Mouse (Mus musculus) bone marrow macrophage, adult 2 months (primary cell): ENCODE results near the gene Slx4. TPM values are rescaled to one million over a fixed set of nuclear protein-coding genes. Genes with fewer than 3 reads are reported as not detected.

Experiments used
- H3K27ac ChIP-seq: 2 replicates; pipeline ENCODE4 v1.5.1; 2012; ENCODE audit warnings: low read depth, low read length; ENCODE audit not compliant: insufficient read depth
- H3K4me1 ChIP-seq: 2 replicates; pipeline ENCODE4 v1.6.1; 2012; ENCODE audit warnings: low read length; ENCODE audit not compliant: control insufficient read depth, insufficient read depth
- H3K4me3 ChIP-seq: 2 replicates; pipeline ENCODE4 v1.5.1; 2012; ENCODE audit warnings: mild to moderate bottlenecking, low read length, moderate library complexity; ENCODE audit not compliant: insufficient read depth
- CTCF ChIP-seq: IDR thresholded peaks from 2 replicates; pipeline ENCODE4 v1.5.1; 2012; ENCODE audit warnings: low read depth, mild to moderate bottlenecking, low read length, moderate library complexity
- POLR2A ChIP-seq: IDR thresholded peaks from 2 replicates; pipeline ENCODE4 v1.6.1; 2012; ENCODE audit warnings: mild to moderate bottlenecking, low read depth, low read length, borderline replicate concordance
- polyA plus RNA-seq: library from polyadenylated mRNA; stranded (reverse); fragments of >200 nt; gene quantifications from 2 replicates; pipeline ENCODE4 v1.2.4, GENCODE M21; 2012; ENCODE audit not compliant: missing spikeins, insufficient read depth, insufficient read length

The Slx4 gene
- polyA plus RNA-seq, 1 experiment, result 19.0 TPM

- Histone ChIP-seq H3K4me3 (no peak overlapping the region), H3K27ac (no peak overlapping the region), H3K4me1 (peaks cover 14% of the 10 kb centered on the region)
- TF ChIP-seq CTCF (no peak), POLR2A (no peak)
Measured at GRCm38 (mm10) chr16:3964990-3965389, 38.6 kb downstream of the Slx4 start.

GRCm38 (mm10) chr16:3959261-3959660, 44.3 kb downstream of the Slx4 start:
- H3K27ac ChIP-seq, result peak overlapping the region; percentile 93

GRCm38 (mm10) chr16:3956369-3956768, 47.2 kb downstream of the Slx4 start:
- H3K27ac ChIP-seq, result peak overlapping the region; percentile 89
- H3K4me3 ChIP-seq, result peak overlapping the region; percentile 16
- H3K4me1 ChIP-seq, result peaks cover 43% of the 10 kb centered on the region
- no peak for TF ChIP-seq CTCF
- no peak for TF ChIP-seq POLR2A

More at GRCm38 (mm10) chr16:3959261-3959660, 44.3 kb downstream of the Slx4 start:
- peak overlapping the region; percentile 74 for H3K4me3 ChIP-seq
- TF ChIP-seq CTCF (no peak), POLR2A (no peak)
- H3K4me1 ChIP-seq, result peaks cover 39% of the 10 kb centered on the region

- H3K4me3 ChIP-seq, result no peak overlapping the region
- no peak for TF ChIP-seq CTCF
- no peak for TF ChIP-seq POLR2A
- H3K4me1 ChIP-seq, result peaks cover 18% of the 10 kb centered on the region
- H3K27ac ChIP-seq, result no peak overlapping the region
Measured at GRCm38 (mm10) chr16:3951141-3951540, 52.4 kb downstream of the Slx4 start.

GRCm38 (mm10) chr16:3934701-3935100, 68.9 kb downstream of the Slx4 start:
- no peak overlapping the region for H3K4me3 ChIP-seq
- H3K4me1 ChIP-seq, result peaks cover 26% of the 10 kb centered on the region
- TF ChIP-seq POLR2A (no peak), CTCF (no peak)
- H3K27ac ChIP-seq, result no peak overlapping the region

GRCm38 (mm10) chr16:3934091-3934490, 69.5 kb downstream of the Slx4 start:
- H3K4me3 ChIP-seq, result no peak overlapping the region
- H3K4me1 ChIP-seq, result peaks cover 30% of the 10 kb centered on the region
- H3K27ac ChIP-seq, result no peak overlapping the region
- TF ChIP-seq CTCF (no peak), POLR2A (no peak)

- Histone ChIP-seq H3K4me3 (no peak overlapping the region), H3K27ac (no peak overlapping the region), H3K4me1 (peaks cover 33% of the 10 kb centered on the region)
- TF ChIP-seq POLR2A (no peak), CTCF (no peak)
Measured at GRCm38 (mm10) chr16:3933536-3933935, 70.0 kb downstream of the Slx4 start.

- H3K4me3 ChIP-seq, result peak overlapping the region; percentile 23
- peak overlapping the region; percentile 90 for H3K27ac ChIP-seq
- TF ChIP-seq POLR2A, result no peak
- no peak for TF ChIP-seq CTCF
- H3K4me1 ChIP-seq, result peaks cover 29% of the 10 kb centered on the region
Measured at GRCm38 (mm10) chr16:3929151-3929550, 74.4 kb downstream of the Slx4 start.

Other genes starting within 250 kb of the Slx4 start
- not detected in 2 replicates for gene Olfr15, start 172.9 kb downstream of the Slx4 start, polyA plus RNA-seq
- gene Zfp174, start 156.5 kb downstream of the Slx4 start, polyA plus RNA-seq, result 0.99 and 1.5 TPM in 2 replicates
- 100 and 102 TPM in 2 replicates for gene Naa60, start 131.4 kb downstream of the Slx4 start, polyA plus RNA-seq
- gene Zfp597, start 119.2 kb downstream of the Slx4 start, polyA plus RNA-seq, result 7.6 and 9.9 TPM in 2 replicates
- 1.0 TPM in 1 of 2 replicates, not detected in the other for gene Gm20695, start 119.1 kb downstream of the Slx4 start, polyA plus RNA-seq
- 3.1 and 3.6 TPM in 2 replicates for gene 1700037C18Rik, start 95.1 kb downstream of the Slx4 start, polyA plus RNA-seq
- 13.7 and 18.5 TPM in 2 replicates for gene Cluap1, start 95.0 kb downstream of the Slx4 start, polyA plus RNA-seq
- gene Nlrc3, start 27.1 kb downstream of the Slx4 start, polyA plus RNA-seq, result 5.6 and 5.7 TPM in 2 replicates
- not detected in 2 replicates for gene Dnase1, start 33.2 kb upstream of the Slx4 start, polyA plus RNA-seq
- 34.4 and 35.4 TPM in 2 replicates for gene Trap1, start 74.1 kb upstream of the Slx4 start, polyA plus RNA-seq
- gene Crebbp, start 210.2 kb upstream of the Slx4 start, polyA plus RNA-seq, result 41.4 and 44.5 TPM in 2 replicates